Mouse (Mus musculus) ES-E14 (cell line): ENCODE measurements around the gene Mogs.

Experiments used
- CHD2 ChIP-seq: IDR thresholded peaks from 2 replicates; pipeline ENCODE4 v1.6.1; 2014; ENCODE audit warnings: mild to moderate bottlenecking, low read depth, low read length, inconsistent platforms
- HCFC1 ChIP-seq: IDR thresholded peaks from 2 replicates; pipeline ENCODE4 v1.6.1; 2012; ENCODE audit warnings: low read length, inconsistent platforms, borderline replicate concordance; ENCODE audit not compliant: insufficient read depth
- MAFK ChIP-seq: IDR thresholded peaks from 2 replicates; pipeline ENCODE4 v1.6.1; 2014; ENCODE audit warnings: mild to moderate bottlenecking, low read depth, low read length, inconsistent platforms; ENCODE audit not compliant: insufficient read depth
- ZC3H11A ChIP-seq: IDR thresholded peaks from 2 replicates; pipeline ENCODE4 v1.6.1; 2012; ENCODE audit warnings: low read depth, mild to moderate bottlenecking, inconsistent platforms, low read length, borderline replicate concordance
- ZNF384 ChIP-seq: IDR thresholded peaks from 2 replicates; pipeline ENCODE4 v1.6.1; 2012; ENCODE audit warnings: low read depth, low read length, inconsistent platforms

DNA sequence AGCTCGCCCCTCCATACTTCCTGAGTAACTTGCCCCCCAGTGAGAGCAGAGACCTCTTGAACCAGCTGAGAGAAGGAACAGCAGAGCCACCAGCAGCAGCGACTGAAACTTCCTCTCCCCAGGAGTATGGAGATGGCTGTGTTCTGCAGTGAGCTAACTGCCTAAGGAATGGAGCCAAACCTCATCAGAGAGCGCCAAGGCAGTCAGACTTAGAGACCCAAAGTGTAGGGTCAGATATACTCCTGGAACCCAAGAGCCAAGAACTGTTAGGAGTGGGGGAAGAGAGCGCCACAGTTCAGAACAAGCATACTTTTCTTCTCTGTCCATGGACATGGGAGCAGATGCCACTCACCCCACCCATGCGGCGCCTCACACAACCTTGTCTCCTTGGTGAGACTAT, 48.9 kb upstream of the Mogs start:
- TF ChIP-seq ZC3H11A (no peak), HCFC1 (no peak), ZNF384 (no peak), MAFK (no peak), CHD2 (no peak)
